Mouse (Mus musculus) brain, embryonic 14.5 days (tissue): ENCODE results near the gene Gm20538. TPM values are rescaled to one million over a fixed set of nuclear protein-coding genes. Genes with fewer than 3 reads are reported as not detected.

Experiments
- DNase-seq: peaks from one replicate; pipeline ENCODE4 v3.0.0-alpha.2; 2011; ENCODE audit warnings: low read depth
- CTCF ChIP-seq: fragments of 200-500 bp; IDR thresholded peaks from 2 replicates; pipeline ENCODE4 v1.5.1; 2012; ENCODE audit warnings: inconsistent platforms, mild to moderate bottlenecking, moderate library complexity, borderline replicate concordance; ENCODE audit not compliant: insufficient read depth, insufficient read length; ENCODE audit errors: extremely low read depth
- POLR2A ChIP-seq: fragments of 200-500 bp; IDR thresholded peaks from 2 replicates; pipeline ENCODE4 v1.6.1; 2012; ENCODE audit warnings: mild to moderate bottlenecking, inconsistent platforms, borderline replicate concordance; ENCODE audit not compliant: poor library complexity, insufficient read depth, insufficient read length, severe bottlenecking; ENCODE audit errors: extremely low read depth
- polyA plus RNA-seq: library from polyadenylated mRNA; depleted of rRNA; stranded (reverse); fragments of >200 nt; gene quantifications from 2 replicates; pipeline ENCODE4 v1.2.3, GENCODE M21; 2012; rRNA removed

Gm20538 gene
- not detected in 2 replicates for polyA plus RNA-seq

DNA sequence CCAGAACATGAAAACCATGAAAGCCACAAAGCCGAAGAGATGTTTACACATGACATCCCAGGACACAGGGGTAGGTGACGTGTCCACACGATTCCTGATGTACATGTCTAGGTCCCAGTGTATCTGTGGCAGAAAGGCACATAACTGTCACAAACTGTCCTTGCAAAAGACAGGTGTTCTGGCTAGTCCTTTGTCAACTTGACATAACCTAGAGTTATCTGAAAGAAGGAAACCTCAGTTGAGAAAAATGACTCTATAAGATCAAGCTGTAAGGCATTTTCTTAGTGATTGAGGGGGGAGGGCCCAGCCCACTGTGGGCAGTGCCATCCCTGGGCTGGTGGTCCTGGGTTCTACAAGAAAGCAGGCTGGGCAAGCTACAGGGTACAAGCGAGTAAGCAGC is at the start of gene Gm20538:
TSS of gene Gm20538 (minus strand) at position 101 of the 400 bp plus-strand sequence.
- no peak for DNase-seq
- TF ChIP-seq CTCF (no peak), POLR2A (no peak)

DNA sequence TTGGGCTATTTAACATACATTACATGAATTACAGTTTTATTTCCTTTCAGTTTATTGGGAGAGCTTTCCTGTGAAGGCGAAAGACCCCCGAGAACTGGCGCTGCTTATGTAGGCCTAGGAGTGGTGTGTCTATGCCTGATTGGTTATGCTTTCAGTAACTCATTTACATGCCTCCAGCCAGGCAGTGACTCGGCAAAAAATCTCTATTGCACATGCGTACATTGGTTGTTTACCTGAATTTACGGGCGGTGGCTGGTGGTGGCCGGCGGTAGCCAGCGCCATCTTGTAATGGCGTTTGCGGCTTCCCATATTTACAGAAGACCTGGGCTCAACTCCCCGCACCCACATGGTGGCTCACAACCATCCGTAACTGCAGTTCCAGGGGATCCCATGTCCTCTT is 41.5 kb upstream of the Gm20538 start:
- no peak for DNase-seq
- TF ChIP-seq CTCF (no peak), POLR2A (no peak)

DNA sequence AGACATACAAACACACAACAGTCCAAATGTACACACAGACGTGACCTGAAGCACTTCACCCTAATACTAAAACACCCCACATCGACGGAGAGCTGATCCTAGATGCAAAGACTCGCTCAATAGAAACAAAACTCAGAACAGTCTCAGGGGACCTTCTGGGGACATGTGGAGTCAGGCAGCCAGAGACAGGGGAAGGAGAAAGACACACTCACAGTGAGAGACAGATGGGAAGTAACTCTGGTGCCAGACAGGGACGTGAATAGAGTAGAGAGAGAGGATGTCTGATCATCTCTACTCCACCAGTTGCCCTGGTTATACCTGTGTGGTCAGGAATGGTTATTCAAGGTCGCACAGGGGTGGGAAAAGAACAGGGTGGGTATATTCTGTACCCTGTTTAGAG is 39.0 kb upstream of the Gm20538 start:
- TF ChIP-seq CTCF (no peak), POLR2A (no peak)

DNA sequence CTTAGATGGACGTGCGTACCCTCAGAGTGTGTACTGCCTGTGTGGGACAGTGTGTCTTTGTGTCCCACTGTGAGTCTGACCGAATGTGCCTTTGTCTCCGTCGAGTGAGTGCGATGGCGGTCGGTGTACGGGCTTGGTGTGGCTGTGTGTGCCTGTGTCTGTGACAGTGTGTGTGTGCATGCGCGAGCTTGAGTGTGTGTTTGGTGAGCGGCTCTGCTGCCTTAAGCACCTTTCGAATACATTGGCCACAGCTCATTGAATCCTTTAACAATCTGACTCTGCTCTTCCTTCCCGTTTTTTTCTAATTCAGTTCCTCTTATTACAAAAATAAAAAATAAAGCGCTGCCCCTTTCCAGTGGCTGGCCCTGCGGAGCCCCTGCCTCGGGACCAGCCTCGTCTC is 38.4 kb upstream of the Gm20538 start:
- TF ChIP-seq CTCF (no peak), POLR2A (no peak)
- peak; percentile 12 for DNase-seq

More for the DNA sequence above, 39.0 kb upstream of the Gm20538 start:
- DNase-seq = peak; percentile 54

DNA sequence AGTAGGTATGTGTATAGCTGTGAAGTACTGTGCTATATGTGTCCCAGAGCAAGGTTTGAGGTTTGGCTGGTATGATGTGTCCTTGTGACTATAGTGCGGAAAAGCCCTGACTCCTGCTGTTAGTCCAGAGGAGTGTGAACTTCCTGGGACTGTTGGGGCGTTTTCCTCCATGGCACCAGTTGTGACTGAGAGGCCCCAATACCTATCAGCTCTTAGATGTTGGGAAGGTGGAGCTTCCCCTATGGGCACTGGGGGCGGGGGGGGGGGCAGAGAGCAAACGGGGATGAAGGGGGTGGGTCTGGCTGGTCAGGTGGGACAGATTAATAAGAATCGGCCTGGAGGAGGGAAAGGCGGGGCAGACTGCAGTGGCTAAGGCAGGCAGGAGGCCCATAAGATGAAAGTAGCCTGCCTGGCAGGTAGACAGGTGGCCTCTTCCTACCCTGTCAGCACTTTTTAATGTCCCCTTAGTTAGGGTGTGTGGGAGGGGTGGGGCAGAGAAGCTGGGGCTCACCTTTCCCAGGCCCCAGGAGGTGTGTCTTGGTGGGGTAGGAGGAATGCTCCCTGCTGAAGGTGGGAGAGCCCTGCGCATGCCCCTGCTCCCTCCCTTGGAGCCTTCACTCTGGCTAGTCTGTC is 37.1 kb upstream of the Gm20538 start:
- DNase-seq = no peak
- TF ChIP-seq POLR2A = no peak
- no peak for TF ChIP-seq CTCF

DNA sequence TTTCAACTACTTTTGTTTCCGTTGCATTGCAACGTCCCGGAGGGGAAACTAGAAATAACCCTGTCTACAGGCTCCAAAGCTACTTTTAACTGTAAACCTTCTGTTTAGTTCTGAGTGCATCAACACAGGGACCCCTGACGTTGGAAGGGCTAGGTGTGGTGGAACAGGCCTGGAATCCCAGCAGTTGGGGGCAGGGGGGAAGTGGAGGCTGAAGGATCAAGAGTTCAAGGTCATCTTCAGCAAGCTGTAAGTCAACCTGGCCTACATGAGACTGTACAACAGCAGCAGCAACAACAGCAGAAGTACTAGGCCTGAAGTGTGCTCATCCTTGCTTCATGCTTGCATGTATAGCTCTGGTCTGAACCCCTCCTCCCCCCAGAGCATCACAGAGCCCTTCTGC is 35.4 kb upstream of the Gm20538 start:
- TF ChIP-seq CTCF = no peak
- TF ChIP-seq POLR2A = no peak
- no peak for DNase-seq

DNA sequence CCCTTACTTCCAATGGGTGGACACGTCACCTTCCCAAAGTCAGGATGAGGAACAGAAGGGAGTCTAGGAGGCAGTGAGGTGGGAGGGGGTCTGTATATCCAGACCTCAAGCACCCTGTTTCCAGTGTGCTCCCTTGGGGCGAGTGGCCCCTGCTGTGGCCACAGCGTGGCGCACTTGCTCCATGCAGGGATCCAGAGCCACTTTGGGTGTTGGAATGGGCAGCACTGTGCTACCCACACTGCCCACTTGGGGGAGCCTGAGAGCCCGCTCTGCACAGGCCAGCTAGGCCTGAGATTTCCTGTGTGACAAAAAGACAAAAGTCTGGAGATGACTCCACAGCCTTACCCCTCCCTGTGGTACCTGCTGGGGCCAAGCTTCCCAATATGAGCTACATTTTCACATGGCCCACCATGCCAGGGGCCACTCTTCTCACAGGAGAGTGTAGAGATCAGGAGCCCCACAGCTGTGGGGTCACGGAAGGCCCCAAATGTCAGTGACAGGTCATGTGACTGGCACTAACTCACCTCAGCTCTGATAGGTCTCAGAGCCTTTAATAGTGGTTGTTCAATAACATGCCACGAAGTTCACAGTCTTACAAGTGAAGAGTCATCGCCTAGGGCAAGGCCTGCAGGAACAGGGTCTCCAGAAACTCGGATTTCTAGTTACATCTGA is 30.1 kb upstream of the Gm20538 start:
- peak; percentile 90 for DNase-seq
- TF ChIP-seq POLR2A (no peak), CTCF (peak; percentile 100)

DNA sequence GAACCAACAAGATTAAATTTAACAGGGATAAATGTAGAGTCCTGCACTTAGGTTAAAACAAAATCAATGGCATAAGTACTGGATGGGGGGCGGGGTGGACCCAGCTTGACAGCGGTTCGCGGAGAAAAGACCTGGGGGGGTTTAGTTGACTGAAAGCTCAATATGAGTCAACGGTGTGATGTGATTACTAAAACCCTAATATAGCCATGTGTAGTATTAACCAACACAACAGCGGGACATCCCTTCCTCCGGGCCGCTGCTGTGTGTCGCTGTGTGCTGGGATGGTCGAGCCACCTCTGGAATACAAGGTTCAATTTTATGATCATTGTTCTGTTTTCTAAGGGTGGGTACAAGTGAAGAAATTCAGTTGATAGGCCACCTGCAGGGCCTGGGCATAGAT is 29.5 kb upstream of the Gm20538 start:
- TF ChIP-seq CTCF (no peak), POLR2A (no peak)
- DNase-seq = no peak

DNA sequence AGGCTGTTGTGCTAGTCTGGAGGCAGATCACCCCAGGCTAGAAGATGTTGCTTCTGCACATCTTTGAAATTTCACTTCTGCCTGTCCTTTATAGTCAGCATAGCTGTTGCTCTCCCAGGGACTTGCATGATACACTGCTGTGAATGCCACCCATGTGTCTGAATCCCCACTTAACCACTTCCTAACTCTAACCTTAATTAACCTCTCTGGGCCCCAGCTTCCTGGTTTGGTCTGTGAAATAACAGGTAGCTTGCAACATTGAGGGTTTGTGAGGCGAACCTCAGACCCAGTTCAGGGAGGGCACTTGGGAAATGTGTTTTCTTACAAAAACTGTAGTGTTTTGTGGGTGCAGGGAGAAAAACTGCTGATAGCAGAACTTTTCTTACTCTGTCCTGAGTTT is 25.4 kb upstream of the Gm20538 start:
- no peak for DNase-seq
- TF ChIP-seq POLR2A (no peak), CTCF (no peak)

DNA sequence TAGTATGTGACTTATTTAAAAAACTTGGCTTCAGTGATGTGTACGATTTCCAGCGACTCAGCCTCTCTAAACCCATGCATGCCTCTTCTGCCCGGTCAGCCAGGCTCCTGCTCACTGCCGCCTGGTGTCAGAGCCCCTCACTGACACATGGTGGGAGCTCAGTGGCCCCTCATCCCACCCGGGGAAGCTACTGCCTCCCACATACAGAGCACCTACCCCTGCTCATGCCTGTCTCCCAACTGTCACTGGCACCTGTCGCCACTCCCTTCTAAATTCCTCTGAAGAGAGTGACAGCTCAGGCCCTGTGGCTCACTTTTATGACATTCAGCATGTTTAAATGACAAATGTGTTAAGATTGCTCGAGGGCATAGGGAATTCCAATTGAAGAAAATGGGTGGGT is 23.6 kb upstream of the Gm20538 start:
- no peak for DNase-seq
- TF ChIP-seq POLR2A (no peak), CTCF (no peak)

DNA sequence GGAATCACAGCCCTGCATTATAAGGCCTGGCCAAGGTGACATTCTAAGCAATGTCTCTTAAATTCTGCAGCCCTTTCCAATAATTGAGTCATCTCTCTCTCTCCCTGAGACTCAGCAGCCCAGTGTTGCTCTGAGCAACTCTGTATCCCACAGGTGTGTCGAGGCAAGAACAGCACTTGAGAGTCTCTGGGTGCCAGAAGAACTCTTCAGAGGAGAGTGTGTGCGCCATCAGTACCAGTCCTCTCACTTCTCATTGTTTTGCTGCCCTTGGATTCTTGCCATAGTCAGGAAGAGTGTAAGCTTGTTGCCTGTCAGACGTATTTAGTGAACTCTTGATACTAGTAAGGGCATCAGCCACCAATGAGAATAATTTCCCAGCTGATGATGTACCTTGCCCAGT is 15.1 kb upstream of the Gm20538 start:
- no peak for DNase-seq
- TF ChIP-seq CTCF (no peak), POLR2A (no peak)

DNA sequence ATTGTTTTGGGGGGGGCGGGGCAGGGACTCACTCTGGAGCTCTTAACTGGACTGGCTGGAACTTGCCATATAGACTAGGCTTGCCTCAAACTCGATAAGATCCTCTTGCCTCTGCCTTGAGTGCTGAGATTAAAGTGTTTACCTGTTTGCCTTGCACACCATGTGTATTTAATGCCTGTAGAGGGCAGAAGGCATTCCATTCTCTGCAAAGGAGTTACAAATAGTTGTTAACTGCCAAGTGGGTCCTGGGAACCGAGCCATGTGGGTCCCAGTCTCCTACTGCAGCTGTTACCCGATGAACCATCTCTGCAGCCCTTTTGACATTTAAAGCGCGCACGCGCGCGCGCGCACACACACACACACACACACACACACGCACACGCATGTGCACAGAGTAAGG is 11.4 kb upstream of the Gm20538 start:
- TF ChIP-seq CTCF (no peak), POLR2A (no peak)
- DNase-seq = no peak
